Mouse (Mus musculus): ENCODE data around the gene Fhl2. TPM values are rescaled to one million over a fixed set of nuclear protein-coding genes. Genes with fewer than 3 reads are reported as not detected.
A peak's percentile ranks its signal among the peaks of the same experiment; 100 is the strongest.
"Not testable (repeated sequence)": the region's sequence is repeated elsewhere in the genome, so short reads cannot be mapped to it uniquely, and the experiment has no call there.

Gene Fhl2
- polyA plus RNA-seq, 1 experiment from 2014 or later, result 24.7 TPM

DNA sequence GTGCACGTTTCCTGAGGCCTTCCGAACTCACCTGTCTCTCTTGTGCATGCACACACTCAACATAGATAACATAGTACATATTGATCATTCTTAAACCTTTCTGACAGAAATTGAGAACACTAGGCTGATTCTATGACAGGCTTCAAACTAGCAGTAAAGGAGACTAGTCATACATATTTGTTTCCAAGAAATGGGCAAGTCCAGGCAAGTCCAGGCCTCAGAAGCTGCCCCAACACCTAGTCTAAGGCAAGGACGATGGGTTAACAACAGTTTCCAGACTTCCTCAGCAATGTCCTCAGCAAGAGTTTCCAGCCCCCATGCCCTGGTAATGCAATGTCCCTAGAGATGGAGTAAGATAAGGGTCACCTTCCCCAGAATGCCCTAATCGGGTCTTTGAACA, 53.0 kb downstream of the Fhl2 start:
- Histone ChIP-seq H3K27me3 (replicated peaks) (no peaks in the 10 kb centered on the region), H3K9ac (no peak overlapping the region), H3K4me1 (no peaks in the 10 kb centered on the region), H3K36me3 (replicated peaks) (no peaks in the 10 kb centered on the region), H3K27ac (no peak overlapping the region), H3K4me3 (no peak overlapping the region), H3K9me3 (no peaks in the 10 kb centered on the region), H3K4me2 (no peak overlapping the region)
- WGBS, result 92% methylated on average over 4 of the region's 4 CpGs
- ATAC-seq (replicated peaks), result no peak

DNA sequence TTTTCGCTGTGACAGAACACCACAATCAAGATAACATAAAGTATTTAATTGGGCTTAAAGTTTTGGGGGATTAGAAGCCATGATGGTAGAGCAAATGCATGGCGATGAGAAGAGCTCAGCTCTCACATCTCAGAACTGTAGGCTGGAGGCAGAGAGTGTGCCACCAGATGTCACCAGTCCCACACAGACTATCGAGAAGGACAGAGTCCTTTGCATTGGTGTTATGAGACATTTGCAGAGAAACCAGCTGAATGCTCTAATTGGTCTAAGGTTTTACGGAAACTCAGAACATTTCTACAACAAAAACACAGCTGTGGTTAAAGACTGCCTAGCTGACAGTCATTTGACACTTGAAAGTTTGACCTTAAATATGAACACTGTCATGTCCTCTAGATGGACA, 53.5 kb downstream of the Fhl2 start:
- Histone ChIP-seq H3K36me3 (replicated peaks) (no peaks in the 10 kb centered on the region), H3K27ac (no peak overlapping the region), H3K9me3 (no peaks in the 10 kb centered on the region), H3K4me1 (no peaks in the 10 kb centered on the region), H3K9ac (no peak overlapping the region), H3K4me2 (no peak overlapping the region), H3K4me3 (no peak overlapping the region), H3K27me3 (replicated peaks) (no peaks in the 10 kb centered on the region)
- 82% methylated on average over 4 of the region's 4 CpGs for WGBS
- no peak for ATAC-seq (replicated peaks)

DNA sequence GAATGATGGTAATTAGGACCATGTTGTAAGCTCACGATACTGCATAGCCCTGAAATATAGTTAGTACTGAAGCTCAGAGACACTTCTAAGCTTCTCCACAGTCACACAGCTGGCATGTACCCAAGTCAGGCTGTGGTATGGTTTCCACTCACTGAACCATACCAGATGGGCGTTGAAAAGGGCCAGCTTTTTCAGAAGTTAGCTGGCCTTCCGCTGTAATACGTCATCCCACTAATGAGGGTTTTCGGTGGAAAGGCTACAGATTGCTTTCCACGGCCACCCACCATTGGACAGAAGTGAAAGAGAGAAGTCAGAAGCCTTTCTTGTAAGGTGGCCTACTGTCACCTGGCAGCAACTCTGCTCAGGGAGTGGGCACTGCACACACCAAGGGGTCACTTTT, 53.9 kb downstream of the Fhl2 start:
- ATAC-seq (replicated peaks), result no peak
- WGBS, result 81% methylated on average over 6 of the region's 6 CpGs

DNA sequence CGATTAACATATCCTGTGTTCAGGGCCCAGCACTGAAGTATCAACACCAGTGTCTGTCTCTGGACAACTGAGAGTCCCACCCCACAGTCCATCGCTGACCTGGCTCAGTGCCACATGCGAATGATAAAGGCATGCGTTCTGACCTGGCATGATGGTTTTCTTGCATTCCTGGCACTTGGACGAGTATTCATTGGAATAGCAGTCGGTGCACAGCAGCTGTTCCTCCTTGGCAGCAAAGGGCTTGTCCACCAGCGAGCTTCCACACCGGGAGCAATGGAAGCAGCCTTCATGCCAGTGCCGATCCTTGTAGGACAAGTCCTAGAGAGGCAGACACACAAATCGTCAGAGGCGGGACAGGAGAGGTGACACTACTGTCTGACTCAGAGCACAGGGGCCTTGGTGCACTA, 55.2 kb downstream of the Fhl2 start:
- H3K36me3 ChIP-seq (replicated peaks), result no peaks in the 10 kb centered on the region
- H3K27ac ChIP-seq, result no peak overlapping the region
- no peaks in the 10 kb centered on the region for H3K9me3 ChIP-seq
- ATAC-seq (replicated peaks), result no peak
- H3K4me2 ChIP-seq, result no peak overlapping the region
- no peak overlapping the region for H3K4me3 ChIP-seq
- 83% methylated on average over 11 of the region's 11 CpGs for WGBS
- no peaks in the 10 kb centered on the region for H3K4me1 ChIP-seq
- no peaks in the 10 kb centered on the region for H3K27me3 ChIP-seq (replicated peaks)
- H3K9ac ChIP-seq, result no peak overlapping the region

More for the DNA sequence above, 53.9 kb downstream of the Fhl2 start:
- Histone ChIP-seq H3K27ac (no peak overlapping the region), H3K9me3 (no peaks in the 10 kb centered on the region), H3K4me3 (no peak overlapping the region), H3K4me2 (no peak overlapping the region), H3K9ac (no peak overlapping the region), H3K36me3 (replicated peaks) (no peaks in the 10 kb centered on the region), H3K4me1 (no peaks in the 10 kb centered on the region), H3K27me3 (replicated peaks) (no peaks in the 10 kb centered on the region)

DNA sequence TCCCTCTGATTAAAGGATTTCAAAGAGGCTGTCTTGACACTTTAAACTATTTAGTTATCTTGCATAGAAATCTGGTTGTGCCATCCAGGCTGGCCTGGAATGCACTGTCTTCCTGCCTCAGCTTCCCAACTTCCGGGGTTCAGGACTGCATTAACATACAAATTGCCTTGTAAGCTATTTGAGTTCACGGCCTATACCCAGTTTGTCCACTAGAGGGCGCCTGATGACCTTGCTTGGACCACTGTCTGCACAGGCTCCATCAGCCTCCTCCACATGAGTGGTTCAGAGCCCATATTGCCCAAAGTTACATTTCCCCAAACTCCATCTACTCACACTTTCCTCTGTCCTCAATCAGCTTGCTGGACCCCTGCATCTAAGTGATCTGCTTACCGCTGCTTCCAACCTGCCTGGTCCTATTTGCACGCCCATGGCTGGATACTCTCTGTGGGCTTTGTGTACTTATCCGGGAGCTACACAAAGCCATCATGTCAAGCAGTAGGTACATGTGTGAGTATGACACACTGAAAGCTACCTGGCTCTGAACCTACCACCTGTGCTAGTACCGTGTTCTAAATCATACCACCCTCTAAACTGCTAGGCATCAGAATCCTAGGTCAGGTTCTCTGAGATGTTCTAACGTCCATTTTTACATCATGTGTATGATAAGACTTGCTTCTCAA, 57.1 kb downstream of the Fhl2 start:
- H3K4me1 ChIP-seq, result no peaks in the 10 kb centered on the region
- no peaks in the 10 kb centered on the region for H3K9me3 ChIP-seq

DNA sequence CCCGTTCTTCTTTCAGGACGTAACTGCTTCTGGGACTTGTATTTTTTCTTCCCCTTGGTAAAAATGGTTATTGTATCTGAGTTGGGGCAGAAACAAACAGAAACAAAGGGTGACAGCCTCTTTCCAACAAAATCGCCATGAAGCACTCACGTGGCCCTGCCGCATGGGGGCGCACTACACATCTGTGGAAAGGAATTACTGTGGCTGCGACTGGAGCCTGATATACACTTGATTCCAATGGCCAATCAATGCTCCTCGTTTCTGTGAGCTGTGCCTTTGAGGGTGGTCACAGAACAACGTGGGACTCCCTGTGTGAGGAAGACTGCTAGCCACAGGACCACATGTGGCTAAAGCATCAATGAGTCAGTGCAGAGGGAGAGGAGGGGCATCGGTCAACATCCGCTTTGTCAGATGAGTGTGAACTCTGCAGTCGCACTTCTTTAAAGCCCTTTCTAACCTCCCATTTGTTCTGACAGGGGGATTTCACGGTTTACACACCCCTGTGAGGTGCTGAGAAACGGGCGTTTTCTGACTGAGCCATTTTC, 58.4 kb downstream of the Fhl2 start:
- no peak overlapping the region for H3K9ac ChIP-seq
- no peaks in the 10 kb centered on the region for H3K27me3 ChIP-seq (replicated peaks)
- no peak overlapping the region for H3K27ac ChIP-seq
- no peak overlapping the region for H3K4me3 ChIP-seq
- no peaks in the 10 kb centered on the region for H3K36me3 ChIP-seq (replicated peaks)
- ATAC-seq (replicated peaks), result no peak
- H3K4me1 ChIP-seq, result no peaks in the 10 kb centered on the region
- WGBS, result 74% methylated on average over 15 of the region's 15 CpGs
- no peaks in the 10 kb centered on the region for H3K9me3 ChIP-seq
- H3K4me2 ChIP-seq, result no peak overlapping the region

More for the DNA sequence above, 57.1 kb downstream of the Fhl2 start:
- WGBS, result 52% methylated on average over 8 of the region's 8 CpGs
- H3K27ac ChIP-seq, result no peak overlapping the region
- ATAC-seq (replicated peaks), result peak; percentile 92
- H3K36me3 ChIP-seq (replicated peaks), result no peaks in the 10 kb centered on the region
- no peaks in the 10 kb centered on the region for H3K27me3 ChIP-seq (replicated peaks)
- no peak overlapping the region for H3K4me3 ChIP-seq
- no peak overlapping the region for H3K4me2 ChIP-seq
- no peak overlapping the region for H3K9ac ChIP-seq

DNA sequence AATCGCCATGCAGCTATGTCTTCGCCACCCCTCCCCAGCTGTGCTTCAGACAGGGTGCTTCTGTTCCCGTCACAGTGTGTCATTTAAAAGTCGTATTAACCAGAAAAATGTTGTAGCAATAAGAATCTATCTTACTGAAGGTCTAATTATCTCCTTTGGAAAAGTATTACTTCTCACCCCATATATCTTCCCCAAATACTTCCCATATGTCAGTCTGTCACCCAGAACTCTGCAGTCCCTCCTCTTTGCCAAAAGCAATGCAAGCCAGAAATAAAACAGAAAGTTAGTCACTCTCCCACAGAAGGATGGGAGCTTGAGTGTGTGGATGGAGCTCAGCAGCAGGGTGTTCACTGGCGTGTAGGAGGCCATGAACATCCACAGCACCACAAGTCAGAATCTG, 59.5 kb downstream of the Fhl2 start:
- Histone ChIP-seq H3K9ac (no peak overlapping the region), H3K36me3 (replicated peaks) (no peaks in the 10 kb centered on the region), H3K4me2 (no peak overlapping the region), H3K27me3 (replicated peaks) (no peaks in the 10 kb centered on the region), H3K27ac (no peak overlapping the region), H3K9me3 (no peaks in the 10 kb centered on the region), H3K4me3 (no peak overlapping the region), H3K4me1 (no peaks in the 10 kb centered on the region)
- WGBS, result 87% methylated on average over 5 of the region's 5 CpGs
- no peak for ATAC-seq (replicated peaks)

DNA sequence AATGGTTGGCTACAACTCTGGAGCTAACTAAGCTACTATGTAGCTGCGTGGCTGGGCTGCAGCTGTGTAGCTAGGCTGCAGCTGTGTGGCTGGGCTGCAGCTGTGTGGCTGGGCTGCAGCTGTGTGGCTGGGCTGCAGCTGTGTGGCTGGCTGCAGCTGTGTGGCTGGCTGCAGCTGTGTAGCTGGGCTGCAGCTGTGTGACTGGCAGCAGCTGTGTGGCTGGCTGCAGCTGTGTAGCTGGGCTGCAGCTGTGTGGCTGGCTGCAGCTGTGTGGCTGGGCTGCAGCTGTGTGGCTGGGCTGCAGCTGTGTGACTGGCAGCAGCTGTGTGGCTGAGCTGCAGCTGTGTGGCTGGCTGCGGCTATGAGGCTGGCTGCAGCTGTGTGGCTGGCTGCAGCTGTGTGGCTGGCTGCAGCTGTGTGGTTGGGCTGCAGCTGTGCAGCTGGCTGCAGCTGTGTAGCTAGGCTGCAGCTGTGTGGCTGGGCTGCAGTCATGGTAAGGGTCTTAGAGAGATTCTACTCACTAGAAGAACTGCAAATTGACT, 60.2 kb downstream of the Fhl2 start:
- H3K4me1 ChIP-seq; H3K27me3 ChIP-seq (replicated peaks); H3K9me3 ChIP-seq; H3K36me3 ChIP-seq (replicated peaks); ATAC-seq (replicated peaks); H3K27ac ChIP-seq; H3K9ac ChIP-seq; H3K4me2 ChIP-seq; H3K4me3 ChIP-seq: not testable (repeated sequence)
- WGBS, result 95% methylated on average over 2 of the region's 2 CpGs

DNA sequence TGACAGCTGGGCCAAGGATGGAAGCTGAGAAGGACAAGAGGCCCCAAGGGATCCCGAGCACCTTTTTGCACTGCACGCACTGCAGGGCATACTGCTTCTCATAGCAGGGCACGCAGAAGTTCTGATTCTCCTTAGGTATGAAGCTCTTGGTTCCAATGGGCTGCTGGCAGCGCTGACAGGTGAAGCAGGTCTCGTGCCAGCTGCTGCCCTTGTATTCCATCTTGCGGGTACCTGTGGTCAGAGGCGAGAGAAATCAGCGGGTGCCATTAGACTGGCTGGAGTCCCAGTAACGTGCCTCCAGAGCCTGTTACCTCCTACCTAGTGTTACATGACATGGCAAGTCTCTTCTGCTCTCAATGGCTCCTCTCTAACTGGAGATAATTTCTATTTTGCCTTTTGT, 65.2 kb downstream of the Fhl2 start:
- no peak overlapping the region for H3K27ac ChIP-seq
- no peak for ATAC-seq (replicated peaks)
- H3K9me3 ChIP-seq, result no peaks in the 10 kb centered on the region
- H3K27me3 ChIP-seq (replicated peaks), result no peaks in the 10 kb centered on the region
- H3K4me1 ChIP-seq, result no peaks in the 10 kb centered on the region
- H3K9ac ChIP-seq, result no peak overlapping the region
- no peak overlapping the region for H3K4me3 ChIP-seq
- WGBS, result 90% methylated on average over 9 of the region's 9 CpGs
- no peak overlapping the region for H3K4me2 ChIP-seq
- no peaks in the 10 kb centered on the region for H3K36me3 ChIP-seq (replicated peaks)

DNA sequence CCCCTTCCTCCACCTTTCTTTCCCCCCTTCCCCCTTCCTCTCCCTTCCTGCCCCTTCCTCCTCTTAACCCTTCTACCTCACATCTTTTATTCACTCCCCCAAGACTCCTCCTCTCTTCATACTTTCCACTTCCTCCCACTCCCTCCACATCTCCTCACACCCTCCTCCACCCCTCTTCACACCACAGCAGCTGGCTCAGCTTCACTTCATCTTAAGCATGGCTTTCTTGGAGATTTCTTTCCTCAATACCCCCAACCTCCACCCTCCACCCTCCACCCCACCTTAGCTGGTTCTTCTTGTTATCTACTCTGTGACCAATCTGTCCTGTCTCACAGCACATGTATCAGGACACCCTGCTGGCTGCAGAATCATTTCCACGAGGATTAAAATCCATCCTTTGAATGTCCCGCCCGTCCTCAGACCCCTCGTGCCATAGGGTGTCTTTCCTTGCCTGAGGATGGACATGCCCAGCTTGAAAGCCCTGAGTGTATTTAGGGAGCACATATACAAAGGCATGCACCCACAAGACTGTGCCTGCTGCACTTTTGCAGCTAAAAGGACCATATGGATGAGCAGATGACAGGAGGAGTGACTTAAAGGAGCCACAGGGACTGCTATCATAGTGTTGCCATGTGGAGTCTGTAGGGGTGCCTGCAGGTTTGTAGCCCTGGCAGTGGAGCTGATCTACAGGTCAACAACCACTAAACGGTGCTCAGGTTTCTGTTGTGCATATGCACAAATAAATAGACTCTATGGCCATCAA, 66.4 kb downstream of the Fhl2 start:
- Histone ChIP-seq H3K4me1 (no peaks in the 10 kb centered on the region), H3K9me3 (no peaks in the 10 kb centered on the region), H3K9ac (no peak overlapping the region), H3K4me3 (no peak overlapping the region), H3K27ac (no peak overlapping the region), H3K4me2 (no peak overlapping the region), H3K27me3 (replicated peaks) (no peaks in the 10 kb centered on the region), H3K36me3 (replicated peaks) (no peaks in the 10 kb centered on the region)
- 68% methylated on average over 5 of the region's 5 CpGs for WGBS
- no peak for ATAC-seq (replicated peaks)

DNA sequence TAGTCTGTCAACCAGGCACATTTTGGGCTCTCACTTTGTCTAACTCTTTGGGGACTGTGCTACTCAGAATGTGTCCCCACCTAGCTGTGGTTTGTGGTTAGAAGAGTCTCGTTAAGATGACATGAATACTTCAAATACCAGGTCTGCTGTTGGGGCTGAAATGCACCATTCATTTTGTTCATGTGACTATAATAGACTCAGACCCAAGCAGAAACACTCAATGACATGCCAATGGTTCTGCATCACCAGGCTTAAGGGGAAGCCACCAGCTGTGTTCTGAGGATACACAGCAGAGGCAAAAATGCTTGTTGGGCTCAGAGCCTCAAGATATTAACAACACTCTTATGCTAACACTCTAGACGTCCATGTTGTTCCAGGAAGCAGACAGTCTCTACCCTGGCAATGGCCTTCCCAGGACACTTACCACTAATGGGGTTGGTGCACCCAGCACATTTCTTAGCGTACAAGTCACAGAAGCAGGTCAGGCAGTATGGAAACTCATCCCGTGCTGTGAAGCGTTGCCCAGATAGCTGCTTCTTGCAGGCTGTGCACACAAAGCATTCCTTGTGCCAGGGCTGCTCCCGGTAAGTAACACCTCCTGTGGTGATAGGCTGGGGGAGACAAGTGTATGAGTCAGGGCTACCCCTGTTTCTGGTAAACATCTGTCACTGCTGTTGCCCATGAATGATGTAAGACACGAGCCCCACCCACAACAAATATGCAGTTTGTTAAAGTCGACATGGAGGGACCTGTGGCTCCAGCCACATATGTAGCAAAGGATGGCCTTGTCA, 68.8 kb downstream of the Fhl2 start:
- H3K4me3 ChIP-seq, result no peak overlapping the region
- 73% methylated on average over 8 of the region's 8 CpGs for WGBS
- H3K27ac ChIP-seq, result no peak overlapping the region
- H3K4me2 ChIP-seq, result no peak overlapping the region
- H3K27me3 ChIP-seq (replicated peaks), result no peaks in the 10 kb centered on the region
- H3K9ac ChIP-seq, result no peak overlapping the region
- H3K4me1 ChIP-seq, result no peaks in the 10 kb centered on the region
- H3K9me3 ChIP-seq, result no peaks in the 10 kb centered on the region
- ATAC-seq (replicated peaks), result no peak
- H3K36me3 ChIP-seq (replicated peaks), result no peaks in the 10 kb centered on the region

DNA sequence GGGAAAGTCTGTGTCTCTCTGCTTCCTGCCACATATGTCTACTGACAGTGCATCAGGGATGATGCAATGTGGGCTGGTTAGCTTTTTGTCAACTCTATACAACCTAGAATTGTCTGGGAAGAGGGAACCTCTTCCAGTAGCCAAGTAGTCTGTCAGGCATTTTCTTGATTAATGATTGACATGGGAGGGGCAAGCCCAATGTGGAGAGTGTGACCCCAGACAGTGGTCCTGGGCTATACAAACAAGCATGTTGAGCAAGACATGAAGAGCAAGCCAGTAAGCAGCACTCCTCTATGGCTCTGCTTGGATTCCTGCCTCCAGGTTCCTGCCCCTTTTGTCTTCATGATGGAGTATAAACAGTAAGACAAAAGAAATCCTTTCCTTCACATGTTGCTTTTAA, 69.6 kb downstream of the Fhl2 start:
- Histone ChIP-seq H3K9me3 (no peaks in the 10 kb centered on the region), H3K36me3 (replicated peaks) (no peaks in the 10 kb centered on the region), H3K27ac (no peak overlapping the region), H3K9ac (no peak overlapping the region), H3K4me2 (no peak overlapping the region), H3K4me3 (no peak overlapping the region), H3K27me3 (replicated peaks) (no peaks in the 10 kb centered on the region), H3K4me1 (no peaks in the 10 kb centered on the region)
- no peak for ATAC-seq (replicated peaks)
